Mouse (Mus musculus): ENCODE measurements around the gene Trim33. TPM values are rescaled to one million over a fixed set of nuclear protein-coding genes. Genes with fewer than 3 reads are reported as not detected.

Gene Trim33
- polyA plus RNA-seq, 1 experiment = 6.2 TPM

DNA sequence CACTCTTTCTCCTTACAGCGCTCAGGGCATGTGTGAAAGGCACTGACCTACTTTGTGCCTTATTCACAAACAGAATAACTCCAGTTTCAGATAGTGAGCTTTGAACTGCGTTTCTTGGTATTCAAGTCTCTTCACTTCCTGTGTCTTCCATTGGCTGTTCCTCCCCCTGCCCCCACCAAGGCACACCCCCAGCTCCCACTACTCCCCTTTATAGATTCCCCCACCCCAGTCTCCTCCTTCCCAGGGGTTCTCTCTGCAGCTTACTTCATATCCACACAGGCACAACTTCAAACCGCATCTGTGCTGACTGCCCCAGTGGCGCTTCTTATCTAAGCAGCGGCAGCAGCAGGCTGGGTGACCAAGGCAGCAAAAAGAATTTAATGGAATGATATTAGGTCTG, 105.9 kb downstream of the Trim33 start:
- Histone ChIP-seq H3K27me3 (ENCODE audit: control insufficient read depth, insufficient read depth, insufficient read length) (no peaks in the 10 kb centered on the region), H3K4me3 (ENCODE audit: insufficient read depth, poor library complexity, severe bottlenecking) (no peak overlapping the region), H3K79me3 (ENCODE audit: low read depth) (no peaks in the 10 kb centered on the region), H3ac (ENCODE audit: control insufficient read depth, insufficient read length, low read depth) (no peak overlapping the region), H3K79me2 (ENCODE audit: control insufficient read depth, insufficient read depth) (no peaks in the 10 kb centered on the region), H3K36me3 (ENCODE audit: control insufficient read depth, insufficient read depth) (no peaks in the 10 kb centered on the region)
- TF ChIP-seq FOSL1 (IDR thresholded peaks at IDR 0.05; ENCODE audit: insufficient read depth, low read length, poor library complexity, severe bottlenecking) = no peak
- TF ChIP-seq CEBPB (IDR thresholded peaks at IDR 0.05; ENCODE audit: low read depth) = no peak
- no peak for TF ChIP-seq MYOG (IDR thresholded peaks at IDR 0.05; ENCODE audit: control insufficient read depth, extremely low read depth, insufficient read length)
- TF ChIP-seq USF1 (IDR thresholded peaks at IDR 0.05; ENCODE audit: low read depth) = no peak

DNA sequence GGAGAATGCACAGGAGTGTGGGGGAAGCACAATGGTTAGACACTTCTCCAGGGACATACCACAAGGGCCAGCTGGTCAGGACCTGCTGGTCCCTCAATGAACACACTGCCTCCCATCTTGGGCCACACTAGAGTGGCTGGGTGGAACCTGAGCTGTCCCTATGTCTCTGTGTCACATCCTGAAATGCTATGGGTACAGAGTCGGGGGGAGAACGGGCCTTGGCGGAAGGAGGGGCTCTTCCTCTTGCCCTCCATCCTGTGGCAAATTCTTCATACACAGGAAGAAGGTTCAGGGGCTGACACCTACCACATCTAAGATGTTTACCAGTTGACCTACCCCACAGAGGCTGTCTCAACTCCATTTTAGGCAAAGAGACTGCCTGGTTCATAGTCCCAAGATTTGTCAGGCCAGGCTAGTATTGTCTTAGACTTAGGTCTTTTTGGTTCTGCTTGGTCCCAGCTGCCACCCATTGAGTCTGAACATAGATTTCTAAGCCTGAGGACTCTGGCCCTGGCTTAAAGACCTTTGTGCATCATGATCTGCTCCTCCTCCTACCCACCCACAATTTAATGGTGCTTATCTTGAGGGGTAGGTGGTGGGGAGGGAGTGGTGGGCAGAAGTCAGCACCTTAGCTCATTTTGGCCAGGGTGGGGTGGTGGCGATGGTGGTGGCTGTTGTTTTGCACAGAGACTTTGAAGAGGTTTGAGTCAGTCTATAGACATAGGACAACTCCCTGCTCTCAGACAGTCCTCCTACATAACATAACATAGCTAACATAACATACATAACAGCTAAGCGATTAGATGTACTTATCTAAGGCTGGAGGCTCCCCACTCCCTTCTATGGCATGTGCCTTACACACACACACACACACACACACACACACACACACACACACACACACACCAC, 106.5 kb downstream of the Trim33 start:
- H3ac ChIP-seq (ENCODE audit: control insufficient read depth, insufficient read length, low read depth) = no peak overlapping the region
- no peaks in the 10 kb centered on the region for H3K27me3 ChIP-seq (ENCODE audit: control insufficient read depth, insufficient read depth, insufficient read length)
- no peaks in the 10 kb centered on the region for H3K36me3 ChIP-seq (ENCODE audit: control insufficient read depth, insufficient read depth)
- H3K4me3 ChIP-seq (ENCODE audit: insufficient read depth, poor library complexity, severe bottlenecking) = no peak overlapping the region
- TF ChIP-seq USF1 (IDR thresholded peaks at IDR 0.05; ENCODE audit: low read depth) (no peak), FOSL1 (IDR thresholded peaks at IDR 0.05; ENCODE audit: insufficient read depth, low read length, poor library complexity, severe bottlenecking) (no peak), MAX (IDR thresholded peaks at IDR 0.05) (no peak), MYOG (IDR thresholded peaks at IDR 0.05; ENCODE audit: control insufficient read depth, extremely low read depth, insufficient read length) (no peak), CTCF (IDR thresholded peaks at IDR 0.05; ENCODE audit: control insufficient read depth, insufficient read depth, insufficient read length) (no peak), MYOD1 (IDR thresholded peaks at IDR 0.05; ENCODE audit: control insufficient read depth, insufficient read length, low read depth) (no peak), CEBPB (IDR thresholded peaks at IDR 0.05; ENCODE audit: low read depth) (no peak)
- H3K79me3 ChIP-seq (ENCODE audit: low read depth) = no peaks in the 10 kb centered on the region
- H3K79me2 ChIP-seq (ENCODE audit: control insufficient read depth, insufficient read depth) = no peaks in the 10 kb centered on the region

DNA sequence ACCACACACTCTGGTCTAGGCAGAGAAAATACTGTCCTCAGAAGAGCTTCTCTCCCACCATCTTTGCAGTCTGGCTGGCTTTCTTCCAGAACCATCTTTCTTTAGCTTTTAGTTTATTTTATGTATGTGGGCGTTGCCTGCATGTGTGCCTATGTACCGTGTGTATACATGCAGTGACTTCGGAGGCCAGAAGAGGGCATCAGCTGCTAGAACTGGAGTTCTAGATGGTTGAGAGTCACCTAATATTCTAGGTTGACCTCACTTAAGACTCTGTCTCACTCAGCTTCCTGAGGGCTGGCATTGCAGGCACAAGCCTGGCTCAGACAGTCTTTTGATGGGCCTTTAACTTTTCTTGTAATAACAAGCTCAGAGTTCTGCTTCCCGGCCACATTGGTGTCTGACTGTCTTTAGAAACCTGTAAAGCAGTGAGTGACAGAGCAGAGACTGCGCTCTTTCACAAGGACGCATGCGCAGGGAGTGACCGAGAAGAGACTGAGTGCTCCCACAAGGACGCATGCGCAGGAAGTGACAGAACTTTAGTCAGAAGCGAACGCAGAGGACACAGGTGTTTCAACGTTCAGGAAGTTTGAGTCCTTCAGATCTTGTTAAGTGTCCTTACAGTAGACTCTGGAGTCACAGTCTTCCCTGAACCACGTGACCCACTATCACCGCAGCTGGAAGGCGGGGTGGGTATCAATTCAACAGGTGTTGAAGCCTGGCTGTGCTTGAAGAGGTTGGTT, 107.4 kb downstream of the Trim33 start:
- no peaks in the 10 kb centered on the region for H3K27me3 ChIP-seq (ENCODE audit: control insufficient read depth, insufficient read depth, insufficient read length)
- no peaks in the 10 kb centered on the region for H3K36me3 ChIP-seq (ENCODE audit: control insufficient read depth, insufficient read depth)
- no peak overlapping the region for H3K4me3 ChIP-seq (ENCODE audit: insufficient read depth, poor library complexity, severe bottlenecking)
- H3K79me2 ChIP-seq (ENCODE audit: control insufficient read depth, insufficient read depth) = no peaks in the 10 kb centered on the region
- TF ChIP-seq MAX (IDR thresholded peaks at IDR 0.05) (no peak), USF1 (IDR thresholded peaks at IDR 0.05; ENCODE audit: low read depth) (peak; percentile 14)
- H3ac ChIP-seq (ENCODE audit: control insufficient read depth, insufficient read length, low read depth) = no peak overlapping the region
- no peaks in the 10 kb centered on the region for H3K79me3 ChIP-seq (ENCODE audit: low read depth)

- H3K79me2 ChIP-seq (ENCODE audit: control insufficient read depth, insufficient read depth) = no peaks in the 10 kb centered on the region
- H3K4me3 ChIP-seq (ENCODE audit: insufficient read depth, poor library complexity, severe bottlenecking) = no peak overlapping the region
- TF ChIP-seq CTCF (IDR thresholded peaks at IDR 0.05; ENCODE audit: control insufficient read depth, insufficient read depth, insufficient read length) (peak; percentile 61), MYOG (IDR thresholded peaks at IDR 0.05; ENCODE audit: control insufficient read depth, extremely low read depth, insufficient read length) (no peak)
- no peaks in the 10 kb centered on the region for H3K27me3 ChIP-seq (ENCODE audit: control insufficient read depth, insufficient read depth, insufficient read length)
- no peaks in the 10 kb centered on the region for H3K36me3 ChIP-seq (ENCODE audit: control insufficient read depth, insufficient read depth)
- H3K79me3 ChIP-seq (ENCODE audit: low read depth) = no peaks in the 10 kb centered on the region
- no peak overlapping the region for H3ac ChIP-seq (ENCODE audit: control insufficient read depth, insufficient read length, low read depth)
These were observed 113.6 kb downstream of the Trim33 start for GRCm38 (mm10) chr3:103392613-103393258.

- Histone ChIP-seq H3K4me3 (ENCODE audit: insufficient read depth, poor library complexity, severe bottlenecking) (no peak overlapping the region), H3ac (ENCODE audit: control insufficient read depth, insufficient read length, low read depth) (no peak overlapping the region)
These were observed 114.4 kb downstream of the Trim33 start for GRCm38 (mm10) chr3:103393283-103394060.

More at GRCm38 (mm10) chr3:103393283-103394060, 114.4 kb downstream of the Trim33 start:
- Histone ChIP-seq H3K27me3 (ENCODE audit: control insufficient read depth, insufficient read depth, insufficient read length) (no peaks in the 10 kb centered on the region), H3K79me2 (ENCODE audit: control insufficient read depth, insufficient read depth) (no peaks in the 10 kb centered on the region), H3K36me3 (ENCODE audit: control insufficient read depth, insufficient read depth) (no peaks in the 10 kb centered on the region), H3K79me3 (ENCODE audit: low read depth) (no peaks in the 10 kb centered on the region)
- TF ChIP-seq CTCF (IDR thresholded peaks at IDR 0.05; ENCODE audit: control insufficient read depth, insufficient read depth, insufficient read length) (no peak), CEBPB (IDR thresholded peaks at IDR 0.05; ENCODE audit: low read depth) (no peak), MYOD1 (IDR thresholded peaks at IDR 0.05; ENCODE audit: control insufficient read depth, insufficient read length, low read depth) (no peak), MYOG (IDR thresholded peaks at IDR 0.05; ENCODE audit: control insufficient read depth, extremely low read depth, insufficient read length) (no peak), FOSL1 (IDR thresholded peaks at IDR 0.05; ENCODE audit: insufficient read depth, low read length, poor library complexity, severe bottlenecking) (no peak), USF1 (IDR thresholded peaks at IDR 0.05; ENCODE audit: low read depth) (no peak)
